In genomic region chr5:28709626-28710025, GRCm38 (mm10) we compare ENCODE assay signal across 29 mouse cellular contexts.
"Had no signal": no experiment of that assay in that cellular context is flagged by ENCODE, and none has a peak within 500 bp of the region (broad histone marks: within the 10 kb centered on the region; RNA-seq: fewer than 3 reads in every experiment).

No protein-coding gene starts in this region.

- H3K4me1 ChIP-seq: heart, embryonic 12.5 days; heart, embryonic 13.5 days; heart, embryonic 15.5 days; hindbrain, embryonic 10.5 days; hindbrain, embryonic 12.5 days; hindbrain, embryonic 13.5 days; hindbrain, embryonic 15.5 days; intestine, embryonic 15.5 days; kidney, embryonic 15.5 days had no signal

- H3K9ac ChIP-seq: heart, embryonic 12.5 days; heart, embryonic 13.5 days; heart, embryonic 15.5 days; hindbrain, embryonic 12.5 days; hindbrain, embryonic 13.5 days; hindbrain, embryonic 14.5 days; hindbrain, embryonic 15.5 days; intestine, embryonic 15.5 days; kidney, embryonic 15.5 days had no signal

- DNase-seq: heart, postnatal 10 days; heart, postnatal 14 days; heart, postnatal 36 days; heart, postnatal 4 days; kidney, adult 11 months; kidney, adult 18-20 months; kidney, adult 2 months; kidney, adult 8-10 months; kidney, adult 9 months; kidney, postnatal 10 days; kidney, postnatal 14 days; kidney, postnatal 25 days; kidney, postnatal 36 days; kidney, postnatal 4 days; layer of hippocampus, adult 9-11 months; layer of hippocampus, postnatal 36 days had no signal

- H3K36me3 ChIP-seq: heart, embryonic 12.5 days; heart, embryonic 13.5 days; heart, embryonic 15.5 days; hindbrain, embryonic 10.5 days; hindbrain, embryonic 12.5 days; hindbrain, embryonic 13.5 days; hindbrain, embryonic 15.5 days; intestine, embryonic 15.5 days; kidney, embryonic 15.5 days had no signal

- H3K4me3 ChIP-seq: heart, embryonic 12.5 days; heart, embryonic 13.5 days; heart, embryonic 15.5 days; hindbrain, embryonic 10.5 days; hindbrain, embryonic 12.5 days; hindbrain, embryonic 13.5 days; hindbrain, embryonic 15.5 days; intestine, embryonic 15.5 days; kidney, embryonic 15.5 days; layer of hippocampus, adult 2 months had no signal

- H3K27ac ChIP-seq: heart, embryonic 13.5 days; heart, embryonic 15.5 days; hindbrain, embryonic 10.5 days; hindbrain, embryonic 12.5 days; hindbrain, embryonic 13.5 days; hindbrain, embryonic 14.5 days; hindbrain, embryonic 15.5 days; hindbrain, postnatal 0 days; intestine, embryonic 15.5 days; kidney, embryonic 15.5 days; kidney, postnatal 0 days; layer of hippocampus, adult 2 months had no signal

- H3K27me3 ChIP-seq: heart, embryonic 12.5 days; heart, embryonic 13.5 days; heart, embryonic 15.5 days; hindbrain, embryonic 12.5 days; hindbrain, embryonic 13.5 days; hindbrain, embryonic 15.5 days; intestine, embryonic 15.5 days; kidney, embryonic 15.5 days had no signal
